Mouse (Mus musculus) intestine, embryonic 14.5 days (tissue): ENCODE results near the gene Yy1. TPM values are rescaled to one million over a fixed set of nuclear protein-coding genes. Genes with fewer than 3 reads are reported as not detected.

ENCODE experiments used
- ATAC-seq: fragments of 200-750 bp; cut with Nextera tagmentation; replicated peaks from 2 replicates; pipeline ENCODE4 v1.8.0; 2017; ENCODE audit warnings: low read depth, moderate number of reproducible peaks, moderate TSS enrichment, moderate library complexity; ENCODE audit not compliant: low FRiP score, low TSS enrichment
- DNase-seq: peaks from one replicate; pipeline ENCODE4 v3.0.0-alpha.2; 2018; ENCODE audit warnings: low spot score
- H3K27ac ChIP-seq: fragments of 300-500 bp; sonication (generic); 2 replicates; pipeline ENCODE4 v1.5.1; 2014; ENCODE audit warnings: low read depth, mild to moderate bottlenecking, control low read depth
- H3K27me3 ChIP-seq: fragments of 300-500 bp; sonication (generic); replicated peaks from 2 replicates; pipeline ENCODE4 v1.6.1; 2014; ENCODE audit warnings: low read length, control low read depth; ENCODE audit not compliant: control insufficient read depth, insufficient read depth
- H3K36me3 ChIP-seq: fragments of 300-500 bp; sonication (generic); 2 replicates; pipeline ENCODE4 v1.6.1; 2014; ENCODE audit warnings: low read length, control low read depth; ENCODE audit not compliant: control insufficient read depth, insufficient read depth
- H3K4me1 ChIP-seq: fragments of 300-500 bp; sonication (generic); replicated peaks from 2 replicates; pipeline ENCODE4 v1.6.1; 2014; ENCODE audit warnings: low read length, control low read depth, mixed read lengths; ENCODE audit not compliant: control insufficient read depth, insufficient read depth
- H3K4me2 ChIP-seq: fragments of 300-500 bp; sonication (generic); 2 replicates; pipeline ENCODE4 v1.6.1; 2014; ENCODE audit warnings: low read length
- H3K4me3 ChIP-seq: fragments of 300-500 bp; sonication (generic); 2 replicates; pipeline ENCODE4 v1.5.1; 2014; ENCODE audit warnings: low read depth, low read length, control low read depth, mixed read lengths
- H3K9ac ChIP-seq: fragments of 300-500 bp; sonication (generic); 2 replicates; pipeline ENCODE4 v1.6.1; 2014; ENCODE audit warnings: mild to moderate bottlenecking, low read length
- H3K9me3 ChIP-seq: fragments of 300-500 bp; sonication (generic); 2 replicates; pipeline ENCODE4 v1.6.1; 2016; ENCODE audit warnings: low read length, control low read depth; ENCODE audit not compliant: control insufficient read depth
- WGBS: fragments of 180-500 bp; shearing (Covaris S2); extraction: QIAGEN DNeasy Blood & Tissue Kit; methylation state at CpG from one replicate; pipeline ENCODE4 v1.1.7; 2014; 5-methylcytosine and 5-hydroxymethylcytosine counted together
- polyA plus RNA-seq: library from polyadenylated mRNA; unstranded; fragments of >200 nt; fragmentation: Nextera tagmentation; extraction: Ambion mirVana; gene quantifications from 2 replicates; pipeline ENCODE4 v1.2.1, GENCODE M21; 2014

The Yy1 gene
- polyA plus RNA-seq, 1 experiment from 2014 or later: 20.5 TPM

DNA sequence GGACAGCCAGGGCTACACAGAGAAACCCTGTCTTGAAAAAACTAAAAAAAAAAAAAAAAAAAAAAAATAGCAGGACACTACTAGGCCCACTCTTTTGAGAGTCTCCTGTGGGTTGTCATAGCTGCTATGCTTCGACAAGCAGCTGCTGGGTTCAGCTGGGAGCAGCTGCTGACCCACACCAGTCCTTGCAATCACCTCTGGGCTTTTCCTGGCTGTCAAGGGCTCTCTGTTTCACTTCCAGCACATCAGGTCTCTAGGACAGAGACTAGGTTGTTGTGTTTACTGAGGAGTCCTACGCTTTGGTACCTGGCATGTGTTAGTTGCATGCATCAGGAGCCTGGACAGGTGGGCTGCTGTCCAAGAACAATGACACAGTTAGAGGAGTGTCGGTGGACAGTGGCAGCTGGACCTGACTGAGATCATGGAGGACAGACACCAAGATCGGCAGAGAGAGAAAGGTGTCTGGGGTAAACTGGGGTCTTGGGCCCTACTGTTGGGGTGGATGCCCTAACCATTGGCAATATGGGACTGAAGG lies 56.8 kb downstream of the Yy1 start:
- ATAC-seq: no peak
- 77% methylated on average over 4 of the region's 4 CpGs for WGBS
- no peak for DNase-seq
- no peak overlapping the region for H3K27ac ChIP-seq
- no peak overlapping the region for H3K4me2 ChIP-seq
- no peak overlapping the region for H3K9ac ChIP-seq
- no peaks in the 10 kb centered on the region for H3K4me1 ChIP-seq
- H3K27me3 ChIP-seq: no peaks in the 10 kb centered on the region
- H3K4me3 ChIP-seq: no peak overlapping the region
- peaks cover 7% of the 10 kb centered on the region for H3K36me3 ChIP-seq
- H3K9me3 ChIP-seq: no peaks in the 10 kb centered on the region

DNA sequence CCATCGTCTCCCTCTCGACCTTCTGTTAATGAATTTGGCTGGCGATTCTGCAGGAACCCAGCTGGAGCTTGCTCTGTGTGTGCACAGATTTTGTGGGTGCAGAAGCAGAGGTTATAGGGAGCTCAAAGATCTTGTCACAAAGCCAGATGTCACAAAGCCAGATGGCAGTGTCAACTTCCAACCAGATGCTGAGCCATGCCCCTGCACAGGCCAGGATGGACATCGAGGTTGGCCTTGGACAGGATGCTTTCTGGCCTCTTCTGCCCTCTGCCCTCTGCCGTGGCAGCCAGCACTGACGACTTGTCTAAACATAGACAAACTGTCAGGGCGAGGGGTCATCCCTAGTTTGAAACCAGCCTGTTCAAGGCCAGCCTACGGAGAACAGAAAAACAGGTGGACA lies 57.4 kb downstream of the Yy1 start:
- 34% methylated on average over 8 of the region's 8 CpGs for WGBS
- Histone ChIP-seq H3K4me2 (no peak overlapping the region), H3K9ac (no peak overlapping the region), H3K4me3 (no peak overlapping the region), H3K9me3 (no peaks in the 10 kb centered on the region), H3K4me1 (no peaks in the 10 kb centered on the region), H3K36me3 (peaks cover 2% of the 10 kb centered on the region), H3K27ac (no peak overlapping the region), H3K27me3 (no peaks in the 10 kb centered on the region)
- DNase-seq: no peak
- no peak for ATAC-seq

DNA sequence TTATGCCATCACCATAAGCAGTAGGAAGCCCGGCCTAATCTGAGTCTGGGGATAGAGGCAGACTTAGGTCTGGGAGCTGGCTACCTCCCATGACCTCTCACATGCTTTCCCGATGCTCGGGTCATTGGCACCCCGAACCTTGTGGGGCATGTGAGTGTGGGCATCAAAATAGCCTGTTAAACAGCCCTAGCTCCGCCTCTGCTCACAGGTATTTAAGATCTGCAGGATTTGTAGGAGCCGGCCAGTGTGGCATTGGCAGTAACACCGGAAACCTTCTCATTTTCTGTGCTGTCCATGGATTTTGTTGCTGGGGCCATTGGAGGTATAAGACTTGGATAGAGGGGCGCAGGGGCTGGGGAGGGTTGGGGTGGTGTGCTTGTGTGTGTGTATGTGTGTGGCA lies 58.1 kb downstream of the Yy1 start:
- Histone ChIP-seq H3K4me2 (no peak overlapping the region), H3K9ac (no peak overlapping the region), H3K36me3 (0 out of 2 replicates have a peak, but pooled peaks cover under 1% of the 10 kb centered on the region), H3K4me1 (no peaks in the 10 kb centered on the region), H3K27me3 (no peaks in the 10 kb centered on the region), H3K4me3 (no peak overlapping the region), H3K27ac (no peak overlapping the region), H3K9me3 (no peaks in the 10 kb centered on the region)
- no peak for ATAC-seq
- 85% methylated on average over 8 of the region's 8 CpGs for WGBS
- DNase-seq: no peak

DNA sequence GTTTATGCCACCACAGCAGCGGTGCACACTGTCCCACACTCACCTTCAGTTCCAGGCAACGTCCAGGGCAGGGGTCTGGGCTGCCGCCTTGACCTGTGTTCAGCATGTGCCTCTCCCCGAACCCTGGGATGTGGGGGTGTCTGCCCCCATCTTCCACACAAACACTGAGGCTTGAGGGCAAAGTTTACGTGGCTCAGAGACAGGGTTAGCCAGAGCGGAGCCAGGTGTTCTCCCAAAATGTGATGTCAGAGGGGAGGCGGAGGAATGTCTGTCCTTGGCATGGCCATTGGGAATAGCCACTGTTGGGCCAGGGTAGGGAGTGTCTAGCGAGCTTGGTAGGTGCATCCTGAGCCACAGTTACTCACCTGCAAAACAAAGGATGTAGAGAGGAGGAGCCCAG lies 60.0 kb downstream of the Yy1 start:
- Histone ChIP-seq H3K27ac (no peak overlapping the region), H3K36me3 (0 out of 2 replicates have a peak, but pooled peaks cover 3% of the 10 kb centered on the region), H3K4me2 (no peak overlapping the region), H3K9ac (no peak overlapping the region), H3K4me1 (no peaks in the 10 kb centered on the region), H3K9me3 (no peaks in the 10 kb centered on the region), H3K4me3 (no peak overlapping the region), H3K27me3 (no peaks in the 10 kb centered on the region)
- no peak for ATAC-seq
- WGBS: 88% methylated on average over 8 of the region's 8 CpGs
- DNase-seq: no peak

DNA sequence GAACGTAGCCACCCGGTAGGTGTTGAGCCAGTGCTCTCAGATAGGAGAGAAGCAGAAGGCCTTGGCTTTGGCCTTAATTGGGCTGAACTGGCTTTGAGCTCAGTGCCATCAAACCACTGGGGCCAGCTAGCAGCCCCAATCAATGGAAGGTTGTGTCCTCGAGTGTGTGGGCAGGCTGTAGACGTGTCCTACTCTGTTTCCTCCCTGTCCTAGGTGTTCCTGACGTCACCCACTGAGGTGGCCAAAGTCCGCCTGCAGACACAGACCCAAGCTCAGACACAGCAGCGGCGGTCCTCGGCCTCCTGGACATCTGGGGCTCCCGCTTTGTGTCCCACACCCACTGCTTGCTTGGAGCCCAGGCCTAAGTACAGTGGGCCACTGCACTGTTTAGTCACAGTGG lies 62.3 kb downstream of the Yy1 start:
- DNase-seq: no peak

DNA sequence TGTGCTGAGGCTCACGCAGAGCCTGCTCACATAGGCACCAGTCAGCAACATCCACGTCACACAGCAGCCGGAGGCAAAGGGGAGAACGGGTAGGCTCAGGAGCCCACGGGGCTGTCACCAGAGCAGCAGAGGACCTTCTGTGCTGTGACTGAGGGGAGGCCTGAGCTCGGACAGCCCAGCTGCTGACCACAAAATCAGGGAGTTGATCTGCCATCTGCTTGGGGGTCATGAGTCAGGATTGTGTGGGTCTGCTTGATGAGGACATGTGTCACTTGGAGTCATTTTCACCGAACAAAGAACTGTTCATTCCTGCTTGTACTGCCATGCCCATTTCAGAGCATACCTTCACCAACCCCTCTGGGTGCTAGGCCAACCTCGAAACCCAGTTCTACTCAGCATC lies 63.4 kb downstream of the Yy1 start:
- no peaks in the 10 kb centered on the region for H3K27me3 ChIP-seq
- H3K36me3 ChIP-seq: peaks cover 26% of the 10 kb centered on the region; the same call in 1 of the 2 replicates
- H3K9ac ChIP-seq: no peak overlapping the region
- DNase-seq (no peak), ATAC-seq (no peak)
- H3K27ac ChIP-seq: no peak overlapping the region
- H3K4me3 ChIP-seq: no peak overlapping the region
- no peak overlapping the region for H3K4me2 ChIP-seq
- no peaks in the 10 kb centered on the region for H3K4me1 ChIP-seq
- no peaks in the 10 kb centered on the region for H3K9me3 ChIP-seq
- 84% methylated on average over 8 of the region's 8 CpGs for WGBS

More for the DNA sequence above, 62.3 kb downstream of the Yy1 start:
- H3K4me3 ChIP-seq: no peak overlapping the region
- H3K4me1 ChIP-seq: no peaks in the 10 kb centered on the region
- WGBS: 90% methylated on average over 10 of the region's 10 CpGs
- no peaks in the 10 kb centered on the region for H3K27me3 ChIP-seq
- H3K9ac ChIP-seq: no peak overlapping the region
- ATAC-seq: no peak
- H3K27ac ChIP-seq: no peak overlapping the region
- H3K36me3 ChIP-seq: peaks cover 17% of the 10 kb centered on the region; the same call in 1 of the 2 replicates
- H3K4me2 ChIP-seq: no peak overlapping the region
- no peaks in the 10 kb centered on the region for H3K9me3 ChIP-seq

DNA sequence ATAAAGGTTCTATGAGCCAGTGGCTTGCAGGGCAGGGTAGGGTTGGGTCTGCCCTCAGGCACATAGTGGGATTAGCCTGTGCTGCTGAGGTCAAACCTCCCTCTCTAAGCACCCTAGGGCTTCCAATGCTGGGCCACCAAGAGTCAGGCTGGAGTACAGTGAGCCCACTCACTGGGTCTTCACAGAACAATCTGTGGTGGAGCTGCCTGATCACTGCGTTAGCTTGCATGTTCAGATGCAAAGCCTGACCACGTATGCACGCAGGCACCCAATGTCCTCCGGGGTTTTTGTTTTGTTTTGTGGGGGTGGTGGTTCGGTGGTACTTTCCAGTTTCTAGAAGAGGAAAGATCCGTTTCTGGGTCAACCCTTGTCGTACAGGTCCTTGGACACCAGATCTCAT lies 64.3 kb downstream of the Yy1 start:
- no peak overlapping the region for H3K4me2 ChIP-seq
- no peaks in the 10 kb centered on the region for H3K4me1 ChIP-seq
- H3K4me3 ChIP-seq: no peak overlapping the region
- no peaks in the 10 kb centered on the region for H3K27me3 ChIP-seq
- H3K36me3 ChIP-seq: peaks cover 35% of the 10 kb centered on the region
- ATAC-seq (no peak), DNase-seq (no peak)
- no peaks in the 10 kb centered on the region for H3K9me3 ChIP-seq
- peak overlapping the region; percentile 48 for H3K27ac ChIP-seq
- 88% methylated on average over 7 of the region's 7 CpGs for WGBS
- H3K9ac ChIP-seq: no peak overlapping the region

DNA sequence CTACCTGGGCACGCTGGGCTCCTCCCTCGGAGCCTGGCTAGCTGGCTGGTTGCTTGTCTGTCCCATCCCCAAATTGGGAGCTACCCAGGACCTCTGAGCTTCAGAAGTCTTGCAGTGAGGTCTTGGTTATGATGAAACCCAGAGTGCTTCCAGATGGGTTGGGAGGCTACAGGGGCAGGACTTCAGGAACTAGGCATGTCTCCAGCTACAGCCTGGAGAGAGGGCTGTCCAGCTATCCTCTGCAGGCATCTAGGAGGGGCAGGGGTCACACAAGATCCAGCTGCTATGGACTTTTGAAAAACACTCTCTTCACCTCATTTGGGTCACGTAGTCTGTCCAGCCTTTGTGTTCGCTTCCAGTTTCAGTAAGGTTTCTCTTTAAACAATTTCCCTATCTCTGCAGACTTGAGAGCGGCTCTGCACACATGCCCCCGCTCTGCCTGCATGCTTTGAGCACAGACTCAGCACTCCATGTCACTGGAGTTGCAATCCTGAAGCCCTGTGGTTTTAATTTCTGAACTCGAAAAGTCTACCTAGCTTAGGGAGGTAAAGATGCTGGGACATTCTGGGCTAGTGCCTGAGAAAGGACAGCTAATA lies 64.9 kb downstream of the Yy1 start:
- Histone ChIP-seq H3K9ac (no peak overlapping the region), H3K27me3 (no peaks in the 10 kb centered on the region), H3K36me3 (peaks cover 41% of the 10 kb centered on the region), H3K27ac (peak overlapping the region; percentile 48), H3K4me1 (no peaks in the 10 kb centered on the region), H3K4me3 (no peak overlapping the region), H3K9me3 (no peaks in the 10 kb centered on the region), H3K4me2 (no peak overlapping the region)
- no peak for DNase-seq
- ATAC-seq: no peak
- WGBS: 65% methylated on average over 7 of the region's 7 CpGs

DNA sequence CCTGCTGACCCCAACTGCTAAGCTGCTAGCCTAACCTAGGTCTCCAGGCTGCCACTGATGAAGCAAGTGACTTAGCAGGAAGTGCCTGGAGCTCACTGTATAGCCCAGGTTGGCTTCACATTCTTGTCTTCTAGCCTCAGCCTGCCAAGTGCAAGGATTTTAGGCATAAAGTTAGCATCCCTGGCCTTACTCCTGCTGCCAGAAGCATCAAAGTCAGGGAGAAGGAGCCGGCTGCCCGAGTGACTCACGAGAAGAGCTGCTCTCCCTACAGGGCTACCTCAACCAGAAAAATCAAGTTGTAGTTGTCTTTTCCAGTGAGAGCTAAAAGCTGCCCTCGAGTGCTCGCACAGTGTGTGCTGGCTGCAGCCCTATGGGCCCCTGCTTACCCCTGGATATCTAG lies 65.7 kb downstream of the Yy1 start:
- no peaks in the 10 kb centered on the region for H3K27me3 ChIP-seq
- H3K4me1 ChIP-seq: no peaks in the 10 kb centered on the region
- ATAC-seq (no peak), DNase-seq (no peak)
- H3K9me3 ChIP-seq: no peaks in the 10 kb centered on the region
- peaks cover 49% of the 10 kb centered on the region for H3K36me3 ChIP-seq
- H3K9ac ChIP-seq: no peak overlapping the region
- no peak overlapping the region for H3K4me2 ChIP-seq
- H3K27ac ChIP-seq: 0 out of 2 replicates have a peak overlapping the region, but pooled peaks have one; percentile 5
- no peak overlapping the region for H3K4me3 ChIP-seq
- WGBS: 75% methylated on average over 5 of the region's 5 CpGs
